Mouse (Mus musculus): ENCODE data around the gene Zfp12.

DNA sequence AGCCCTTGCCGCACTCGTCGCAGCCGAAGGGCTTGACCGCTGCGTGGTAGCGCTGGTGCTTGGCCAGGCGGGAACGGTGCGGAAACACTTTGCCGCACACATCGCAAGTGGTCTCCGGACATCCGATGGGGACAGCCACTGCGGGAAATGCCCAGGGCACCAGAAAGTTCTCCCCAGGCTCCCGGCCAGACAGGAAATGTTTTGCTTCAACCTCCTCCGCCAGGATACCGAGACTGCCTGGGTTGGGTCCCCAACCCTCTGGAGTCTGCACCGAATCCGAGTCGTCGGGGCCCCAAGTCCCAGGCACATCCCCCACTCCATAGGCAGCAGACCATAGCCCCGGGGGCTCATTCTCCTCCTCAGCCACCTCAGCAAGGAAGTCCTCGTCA lies 20.2 kb downstream of the Zfp12 start:
- TF ChIP-seq CTCF (IDR thresholded peaks at IDR 0.05; ENCODE audit: low read depth, low read length) (no peak), POLR2A (IDR thresholded peaks at IDR 0.05; ENCODE audit: extremely low read depth, insufficient read depth, low read length) (no peak)

Measured in liver, adult 2 months (tissue).